Mouse (Mus musculus) brown adipose tissue, adult 24 weeks (tissue): Measurements from ENCODE around the gene Fstl3. TPM values are rescaled to one million over a fixed set of nuclear protein-coding genes. Genes with fewer than 3 reads are reported as not detected.

Experiments used
- H3K27ac ChIP-seq: fragments of 200-500 bp; replicated peaks from 2 replicates; pipeline ENCODE4 v1.5.1; 2012; ENCODE audit warnings: low read depth, mild to moderate bottlenecking, low read length
- H3K4me1 ChIP-seq: fragments of 200-500 bp; 2 replicates; pipeline ENCODE4 v1.6.1; 2012; ENCODE audit warnings: low read length, mixed read lengths; ENCODE audit not compliant: control insufficient read depth, insufficient read depth, insufficient read length
- H3K4me3 ChIP-seq: fragments of 200-500 bp; 2 replicates; pipeline ENCODE4 v1.5.1; 2012; ENCODE audit warnings: low read depth, mild to moderate bottlenecking, low read length, moderate library complexity; ENCODE audit not compliant: insufficient read depth
- polyA plus RNA-seq: library from polyadenylated mRNA; stranded (reverse); fragments of >200 nt; gene quantifications from 2 replicates; pipeline ENCODE4 v1.2.4, GENCODE M21; 2012; ENCODE audit not compliant: missing spikeins, insufficient read depth, insufficient read length

Gene Fstl3
- polyA plus RNA-seq, 1 experiment, result 1.3 TPM

DNA sequence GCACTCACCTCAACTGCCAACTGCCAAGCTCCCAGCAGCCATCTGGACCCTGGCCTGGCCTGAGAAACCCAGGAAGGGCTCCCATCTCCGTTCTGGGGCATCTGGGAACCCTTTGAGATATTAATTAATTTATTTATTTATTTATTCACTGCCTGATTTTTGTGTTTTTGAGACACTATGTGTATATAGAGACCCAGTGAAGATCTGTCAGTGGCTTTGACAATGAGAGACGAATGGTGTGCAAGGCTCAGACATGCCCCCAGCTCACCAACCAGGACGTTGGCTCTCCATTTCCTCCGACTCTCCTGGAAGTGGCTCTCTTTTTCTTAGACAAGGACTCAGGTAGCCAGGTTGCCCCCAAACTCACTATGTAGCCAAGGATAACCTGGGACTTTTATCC, 13.8 kb downstream of the Fstl3 start, which contains the start of gene Prss57:
Gene Prss57 (minus strand): TSS at position 101 of the 400 bp plus-strand sequence.
- H3K4me1 ChIP-seq, result peaks cover 6% of the 10 kb centered on the region; the same call in 1 of the 2 replicates
- H3K4me3 ChIP-seq, result no peak within 1 kb of the TSS
- no peak within 1 kb of the TSS for H3K27ac ChIP-seq

GRCm38 (mm10) chr10:79792339-79793040, 15.4 kb downstream of the Fstl3 start:
- Histone ChIP-seq H3K27ac (no peak overlapping the region; the same call in 1 of the 2 replicates), H3K4me3 (no peak overlapping the region), H3K4me1 (peaks cover 9% of the 10 kb centered on the region; the same call in 1 of the 2 replicates)

GRCm38 (mm10) chr10:79793051-79793737, 16.1 kb downstream of the Fstl3 start, which contains the start of gene Palm:
Gene Palm, plus strand, starts transcription at chr10:79793572.
- H3K4me3 ChIP-seq, result peak within 1 kb of the TSS; percentile 85
- H3K27ac ChIP-seq, result peak within 1 kb of the TSS; percentile 94
- peaks cover 10% of the 10 kb centered on the region for H3K4me1 ChIP-seq

GRCm38 (mm10) chr10:79793738-79794490, 16.8 kb downstream of the Fstl3 start:
- Histone ChIP-seq H3K27ac (peak overlapping the region; percentile 94), H3K4me3 (peak overlapping the region; percentile 85), H3K4me1 (peaks cover 11% of the 10 kb centered on the region)

- peak overlapping the region; percentile 94 for H3K27ac ChIP-seq
- H3K4me1 ChIP-seq, result peaks cover 11% of the 10 kb centered on the region
- peak overlapping the region; percentile 85 for H3K4me3 ChIP-seq
These were observed 17.4 kb downstream of the Fstl3 start for GRCm38 (mm10) chr10:79794491-79794931.

DNA sequence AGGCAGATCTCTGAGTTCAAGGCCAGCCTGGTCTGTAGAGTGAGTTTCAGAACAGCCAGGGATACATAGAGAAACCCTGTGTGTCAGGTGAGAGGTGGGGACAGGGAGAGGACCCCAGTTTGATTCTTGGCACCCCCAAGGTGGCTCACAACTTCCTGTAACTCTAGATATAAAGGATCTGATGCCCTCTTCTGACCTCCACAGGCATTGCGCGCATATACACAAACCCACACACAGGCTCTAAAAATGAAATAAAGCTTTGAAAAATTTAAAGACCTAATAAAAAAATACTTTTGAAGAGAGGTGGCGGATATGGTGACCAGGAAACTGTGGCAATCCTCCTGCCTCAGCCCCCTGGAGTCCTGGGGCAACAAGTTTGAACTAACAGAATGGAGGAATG, 18.8 kb downstream of the Fstl3 start:
- Histone ChIP-seq H3K27ac (no peak overlapping the region; the same call in 1 of the 2 replicates), H3K4me1 (peaks cover 11% of the 10 kb centered on the region), H3K4me3 (no peak overlapping the region)

- H3K4me1 ChIP-seq, result peaks cover 14% of the 10 kb centered on the region
- H3K4me3 ChIP-seq, result no peak overlapping the region
- H3K27ac ChIP-seq, result peak overlapping the region; percentile 10
These were observed 20.3 kb downstream of the Fstl3 start for GRCm38 (mm10) chr10:79797326-79797725.

DNA sequence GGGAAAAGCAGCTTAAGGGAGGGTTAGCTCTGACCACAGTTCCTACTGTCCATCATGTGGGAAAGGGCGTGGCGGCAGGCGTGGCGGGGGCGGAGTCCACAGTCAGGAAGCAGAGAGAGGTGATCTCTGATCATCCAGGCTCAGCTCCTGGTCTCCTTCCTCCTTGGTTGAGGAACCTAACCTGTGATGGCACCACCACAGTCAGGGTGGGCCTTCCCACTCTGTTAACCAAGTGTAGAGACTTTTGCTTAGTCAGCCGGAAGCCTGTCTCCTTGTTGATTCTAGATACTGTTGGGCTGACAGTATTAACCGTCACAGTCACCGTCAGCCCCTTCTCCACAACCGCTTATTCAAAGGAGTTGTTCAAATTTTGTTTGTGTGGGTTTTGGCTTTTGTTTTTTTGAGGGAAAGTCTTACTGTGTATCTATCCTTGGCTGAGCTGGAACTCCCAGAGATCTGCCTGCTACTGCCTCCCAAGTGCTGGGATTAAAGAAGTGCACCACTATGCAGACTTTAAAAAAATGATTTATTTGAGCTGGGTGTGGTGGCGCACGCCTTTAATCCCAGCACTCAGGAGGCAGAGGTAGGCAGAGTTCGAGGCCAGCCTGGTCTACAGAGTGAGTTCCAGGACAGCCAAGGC, 21.3 kb downstream of the Fstl3 start:
- H3K4me3 ChIP-seq, result no peak overlapping the region
- peaks cover 19% of the 10 kb centered on the region for H3K4me1 ChIP-seq
- H3K27ac ChIP-seq, result 0 out of 2 replicates have a peak overlapping the region, but pooled peaks have one; percentile 14

DNA sequence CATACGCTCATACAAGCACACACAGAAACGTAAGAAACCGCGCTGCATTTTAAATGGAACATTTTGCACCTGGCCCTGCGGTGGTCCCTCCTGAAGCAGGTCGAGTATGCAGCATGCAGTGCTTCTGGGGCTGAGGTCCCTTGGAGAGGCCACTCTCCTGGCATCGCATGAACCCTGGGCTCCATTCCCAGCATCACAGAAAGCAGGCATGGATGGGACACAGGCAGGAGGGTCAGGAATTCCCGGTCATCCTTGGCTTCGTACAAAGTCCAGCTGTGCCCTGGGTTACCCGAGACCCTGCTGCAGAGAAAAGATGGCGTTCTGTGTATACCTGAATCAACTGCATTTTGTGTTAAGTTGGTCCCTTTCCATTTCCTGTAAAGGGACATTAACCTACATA, 23.4 kb downstream of the Fstl3 start:
- Histone ChIP-seq H3K4me3 (no peak overlapping the region), H3K27ac (no peak overlapping the region), H3K4me1 (peaks cover 17% of the 10 kb centered on the region)

- no peak overlapping the region for H3K4me3 ChIP-seq
- peaks cover 17% of the 10 kb centered on the region for H3K4me1 ChIP-seq
- H3K27ac ChIP-seq, result peak overlapping the region; percentile 23; the same call in 1 of the 2 replicates
These were observed 24.8 kb downstream of the Fstl3 start for GRCm38 (mm10) chr10:79801837-79802236.

DNA sequence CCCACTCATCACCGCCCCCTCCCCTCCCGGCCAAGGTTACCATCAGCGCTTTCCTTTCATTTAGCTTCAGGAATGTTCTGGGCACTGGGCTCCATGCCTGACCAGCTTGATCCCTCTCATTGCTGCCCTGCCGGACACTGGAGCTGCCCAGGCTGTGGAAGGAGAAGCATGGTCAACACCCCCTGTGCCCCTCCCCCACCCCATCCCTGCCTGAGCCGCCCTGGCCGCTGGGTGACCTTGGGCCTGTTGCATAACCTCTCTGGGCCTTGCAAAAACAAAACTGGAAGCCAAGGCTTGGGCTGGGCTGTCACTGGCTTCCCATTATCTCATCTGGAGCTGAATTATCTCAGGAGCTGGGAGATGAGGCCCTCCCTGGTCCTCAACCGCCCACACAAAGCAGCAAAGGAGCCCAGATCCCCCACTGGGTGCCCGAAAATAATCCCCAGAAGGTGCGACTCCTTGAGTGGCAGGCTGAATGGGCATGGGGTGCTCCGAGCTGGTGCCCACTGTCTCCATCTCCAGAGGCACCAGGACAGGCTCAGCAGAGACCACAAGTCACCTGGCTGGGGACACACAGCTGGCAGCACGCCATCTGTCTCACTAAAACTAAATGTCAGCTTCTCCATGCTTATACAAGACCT, 25.4 kb downstream of the Fstl3 start:
- H3K4me3 ChIP-seq, result no peak overlapping the region
- H3K4me1 ChIP-seq, result peaks cover 14% of the 10 kb centered on the region
- peak overlapping the region; percentile 23; the same call in 1 of the 2 replicates for H3K27ac ChIP-seq

- no peak overlapping the region for H3K4me3 ChIP-seq
- H3K27ac ChIP-seq, result no peak overlapping the region
- peaks cover 12% of the 10 kb centered on the region for H3K4me1 ChIP-seq
These were observed 26.7 kb downstream of the Fstl3 start for GRCm38 (mm10) chr10:79803716-79804323.

GRCm38 (mm10) chr10:79805636-79806035, 28.6 kb downstream of the Fstl3 start:
- Histone ChIP-seq H3K27ac (peak overlapping the region; percentile 89), H3K4me3 (peak overlapping the region; percentile 46), H3K4me1 (peaks cover 12% of the 10 kb centered on the region)

GRCm38 (mm10) chr10:79806331-79806730, 29.3 kb downstream of the Fstl3 start:
- Histone ChIP-seq H3K4me1 (peaks cover 12% of the 10 kb centered on the region), H3K27ac (peak overlapping the region; percentile 89), H3K4me3 (peak overlapping the region; percentile 46)
